ENCODE assay signal across 19 mouse cellular contexts in the genomic region with DNA sequence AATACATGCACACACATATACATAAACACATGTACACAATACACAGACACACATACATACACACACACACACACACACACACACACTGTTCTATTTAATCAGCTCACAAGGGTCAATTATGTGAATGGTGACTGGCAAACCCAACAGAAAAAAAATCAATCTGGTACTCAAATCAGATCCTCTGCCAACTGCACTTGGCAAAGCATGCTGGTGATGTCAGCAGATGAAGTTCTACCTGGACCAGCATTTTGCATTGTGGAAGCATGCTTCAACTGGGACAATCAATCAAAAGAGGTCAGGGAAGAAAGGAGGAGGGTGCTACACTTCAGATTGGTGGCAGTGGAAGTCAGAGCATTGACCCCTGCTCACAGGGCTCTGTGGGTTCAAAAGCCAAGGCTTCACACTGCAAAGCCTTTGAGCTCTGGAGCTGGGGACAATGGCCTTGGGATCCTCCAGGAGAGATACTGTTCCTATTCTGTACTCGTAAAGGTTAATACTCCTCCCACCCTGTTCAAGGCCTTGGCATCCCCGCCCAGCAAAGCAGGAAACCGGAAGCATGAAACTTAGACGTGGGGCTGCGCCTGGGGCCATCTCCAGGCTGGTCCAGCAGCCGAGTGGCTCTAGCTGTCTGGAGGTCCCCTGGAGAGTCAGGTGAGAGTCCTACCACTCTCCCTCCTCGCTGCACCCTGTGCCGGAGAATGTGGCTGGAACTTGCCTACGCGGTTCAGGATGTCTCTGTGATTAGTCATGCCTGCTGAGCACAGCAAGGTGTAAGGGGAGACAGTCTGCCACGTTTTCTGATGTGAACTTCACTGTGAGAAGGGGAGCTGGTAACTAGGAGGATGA.
DNase-seq lines count a peak whose midpoint lies in the region; ATAC-seq and TF ChIP-seq lines count a peak whose summit lies in the region.
"Had no signal": no experiment of that assay in that cellular context is flagged by ENCODE, and none has a peak within 500 bp of the region (broad histone marks: within the 10 kb centered on the region; RNA-seq: fewer than 3 reads in every experiment).

No protein-coding gene starts in this region.

- H3K27ac ChIP-seq in cerebellum, adult 2 months (ENCODE audit: insufficient read depth, low read length) = no peak overlapping the region
- H3K27ac ChIP-seq in kidney, embryonic 15.5 days = peak overlapping the region; percentile 75
- peak overlapping the region; percentile 48; the same call in 1 of the 2 replicates for H3K27ac ChIP-seq in intestine, embryonic 15.5 days
- H3K27ac ChIP-seq: hindbrain, embryonic 15.5 days had no signal

- peak; percentile 26 to 55 for DNase-seq in cerebellum, adult 2 months
- no peak for DNase-seq in cerebellum, postnatal 4 days (ENCODE audit: low spot score in 2 of 2)
- DNase-seq in kidney, adult 8-10 months = no peak
- peak; percentile 32 for DNase-seq in adrenal gland, postnatal 10 days
- no peak for DNase-seq in gastrocnemius, postnatal 36 days
- DNase-seq: cerebellum, adult 11-12 months; gastrocnemius, postnatal 25 days; heart, postnatal 14 days; kidney, postnatal 14 days; lung, adult 2 months; lung, postnatal 36 days; right cerebral cortex, postnatal 14 days; thymus, postnatal 14 days had no signal

- no peak for TF ChIP-seq CTCF in cerebellum, adult 2 months (IDR thresholded peaks at IDR 0.05; ENCODE audit: borderline replicate concordance, insufficient read depth, low read depth, low read length)

- H3K4me1 ChIP-seq in cerebellum, adult 2 months (ENCODE audit: control insufficient read depth, insufficient read depth, low read length) = no peaks in the 10 kb centered on the region; the same call in 1 of the 2 replicates
- peaks cover 70% of the 10 kb centered on the region for H3K4me1 ChIP-seq in kidney, embryonic 15.5 days
- peaks cover 21% of the 10 kb centered on the region for H3K4me1 ChIP-seq in intestine, embryonic 15.5 days (replicated peaks)

- H3K4me3 ChIP-seq in cerebellum, adult 2 months (replicated peaks; ENCODE audit: insufficient read depth, low read depth, low read length) = no peak overlapping the region
- no peak overlapping the region for H3K4me3 ChIP-seq in kidney, embryonic 15.5 days (replicated peaks)
- H3K4me3 ChIP-seq in intestine, embryonic 15.5 days (replicated peaks) = no peak overlapping the region; the same call in 1 of the 2 replicates
- H3K4me3 ChIP-seq: erythroblast, embryonic 14.5 days; hindbrain, embryonic 15.5 days had no signal

- WGBS in cerebellum, adult 2 months = 23% methylated on average over 11 of the region's 11 CpGs
- WGBS in kidney, embryonic 15.5 days = 26% methylated on average over 11 of the region's 11 CpGs
- 47% methylated on average over 11 of the region's 11 CpGs for WGBS in intestine, embryonic 15.5 days

- intact Hi-C loops in gastrocnemius, postnatal 36 days (cut with DNase I) = no loop called here

- ATAC-seq in kidney, embryonic 15.5 days (replicated peaks; ENCODE audit: low FRiP score) = 0 out of 2 replicates have a peak, but pooled peaks have one; percentile 26
- ATAC-seq in intestine, embryonic 15.5 days = peak; percentile 62
- ATAC-seq: forebrain, embryonic 14.5 days had no signal

- no peaks in the 10 kb centered on the region for H3K36me3 ChIP-seq in kidney, embryonic 15.5 days
- H3K36me3 ChIP-seq in intestine, embryonic 15.5 days = no peaks in the 10 kb centered on the region
- H3K36me3 ChIP-seq: hindbrain, embryonic 15.5 days had no signal

- no peak overlapping the region for H3K4me2 ChIP-seq in kidney, embryonic 15.5 days
- H3K4me2 ChIP-seq in intestine, embryonic 15.5 days (replicated peaks) = peak overlapping the region; percentile 33; the same call in 1 of the 2 replicates
- H3K4me2 ChIP-seq: heart, embryonic 11.5 days; hindbrain, embryonic 15.5 days had no signal

- no peak overlapping the region for H3K9ac ChIP-seq in kidney, embryonic 15.5 days
- no peak overlapping the region for H3K9ac ChIP-seq in intestine, embryonic 15.5 days
- H3K9ac ChIP-seq: hindbrain, embryonic 15.5 days had no signal

- H3K27me3 ChIP-seq in cerebellum, adult 2 months (ENCODE audit: control insufficient read depth, insufficient read depth, low read length) = no peaks in the 10 kb centered on the region
- H3K27me3 ChIP-seq in kidney, embryonic 15.5 days = no peaks in the 10 kb centered on the region
- no peaks in the 10 kb centered on the region for H3K27me3 ChIP-seq in intestine, embryonic 15.5 days (replicated peaks)
- H3K27me3 ChIP-seq: hindbrain, embryonic 15.5 days had no signal

- no peaks in the 10 kb centered on the region for H3K9me3 ChIP-seq in kidney, embryonic 15.5 days (replicated peaks)
- no peaks in the 10 kb centered on the region for H3K9me3 ChIP-seq in intestine, embryonic 15.5 days
- H3K9me3 ChIP-seq: hindbrain, embryonic 15.5 days had no signal

- no peak for TF ChIP-seq POLR2A in cerebellum, adult 2 months (IDR thresholded peaks at IDR 0.05; ENCODE audit: borderline replicate concordance, insufficient read depth, low read length)

Comparison
In these comparisons a context has a peak if more than half of its experiments do, and no peak if none do; other contexts are left out.
1. DNase-seq: peak in cerebellum, adult 2 months (2 of 2) and adrenal gland, postnatal 10 days (single experiment); none in cerebellum, postnatal 4 days (0 of 2), kidney, adult 8-10 months (0 of 2) and gastrocnemius, postnatal 36 days (0 of 2).